Mouse (Mus musculus) C2C12 (cell line): Measurements from ENCODE around the gene Ripply3. TPM values are rescaled to one million over a fixed set of nuclear protein-coding genes. Genes with fewer than 3 reads are reported as not detected.

Experiments
- H3K27me3 ChIP-seq: one replicate; pipeline ENCODE4 v1.6.1; 2011; ENCODE audit not compliant: control insufficient read depth, insufficient read depth, insufficient read length
- H3K36me3 ChIP-seq: one replicate; pipeline ENCODE4 v1.6.1; 2011; ENCODE audit not compliant: control insufficient read depth, insufficient read depth
- H3K4me3 ChIP-seq: one replicate; pipeline ENCODE4 v1.5.1; 2011; ENCODE audit warnings: mild to moderate bottlenecking, control low read depth; ENCODE audit not compliant: poor library complexity, insufficient read depth, severe bottlenecking
- H3K79me2 ChIP-seq: one replicate; pipeline ENCODE4 v1.6.1; 2011; ENCODE audit not compliant: control insufficient read depth, insufficient read depth
- H3K79me3 ChIP-seq: one replicate; pipeline ENCODE4 v1.6.1; 2011; ENCODE audit warnings: low read depth, control low read depth
- H3ac ChIP-seq: one replicate; pipeline ENCODE3; 2011; ENCODE audit warnings: low read depth; ENCODE audit not compliant: control insufficient read depth, insufficient read length
- CEBPB ChIP-seq: IDR thresholded peaks from one replicate; pipeline ENCODE4 v1.6.1; 2011; ENCODE audit warnings: low read depth, mild to moderate bottlenecking, control low read depth, moderate library complexity
- CTCF ChIP-seq: IDR thresholded peaks from one replicate; pipeline ENCODE4 v1.5.1; 2011; ENCODE audit not compliant: control insufficient read depth, insufficient read depth, insufficient read length
- FOSL1 ChIP-seq: IDR thresholded peaks from one replicate; pipeline ENCODE4 v1.8.0; 2011; ENCODE audit warnings: mild to moderate bottlenecking, low read length; ENCODE audit not compliant: poor library complexity, insufficient read depth, severe bottlenecking
- MAX ChIP-seq: IDR thresholded peaks from one replicate; pipeline ENCODE4 v1.6.1; 2011; ENCODE audit warnings: mild to moderate bottlenecking, control low read depth
- MYOD1 ChIP-seq: IDR thresholded peaks from one replicate; pipeline ENCODE4 v1.6.1; 2011; ENCODE audit warnings: low read depth; ENCODE audit not compliant: control insufficient read depth, insufficient read length
- MYOG ChIP-seq: IDR thresholded peaks from one replicate; pipeline ENCODE4 v1.6.1; 2011; ENCODE audit not compliant: control insufficient read depth, insufficient read length; ENCODE audit errors: extremely low read depth
- USF1 ChIP-seq: IDR thresholded peaks from one replicate; pipeline ENCODE4 v1.6.1; 2011; ENCODE audit warnings: low read depth, mild to moderate bottlenecking, control low read depth, moderate library complexity
- polyA plus RNA-seq: library from polyadenylated mRNA; unstranded; fragments of >200 nt; fragmentation: generic; extraction: Trizol; gene quantifications from one replicate; pipeline ENCODE4 v1.2.1, GENCODE M21; 2012; ENCODE audit warnings: missing spikeins

Gene Ripply3
- polyA plus RNA-seq, 1 experiment = 0.22 TPM

GRCm38 (mm10) chr16:94323681-94324080, 4.5 kb upstream of the Ripply3 start:
- TF ChIP-seq USF1 (no peak), MYOD1 (no peak), FOSL1 (no peak), CEBPB (no peak), MAX (no peak), MYOG (no peak), CTCF (no peak)
- Histone ChIP-seq H3K79me2 (no peaks in the 10 kb centered on the region), H3K27me3 (no peaks in the 10 kb centered on the region), H3K4me3 (no peak overlapping the region), H3K79me3 (no peaks in the 10 kb centered on the region), H3ac (no peak overlapping the region), H3K36me3 (no peaks in the 10 kb centered on the region)

GRCm38 (mm10) chr16:94326008-94326407, 2.2 kb upstream of the Ripply3 start:
- H3K36me3 ChIP-seq = no peaks in the 10 kb centered on the region
- H3K79me3 ChIP-seq = no peaks in the 10 kb centered on the region
- no peaks in the 10 kb centered on the region for H3K27me3 ChIP-seq

GRCm38 (mm10) chr16:94328881-94329867, 954 bp downstream of the Ripply3 start:
- H3K36me3 ChIP-seq = no peaks in the 10 kb centered on the region
- H3K27me3 ChIP-seq = no peaks in the 10 kb centered on the region
- no peak overlapping the region for H3ac ChIP-seq
- H3K79me2 ChIP-seq = no peaks in the 10 kb centered on the region
- H3K79me3 ChIP-seq = no peaks in the 10 kb centered on the region
- no peak overlapping the region for H3K4me3 ChIP-seq
- no peak for TF ChIP-seq CEBPB

More at GRCm38 (mm10) chr16:94326008-94326407, 2.2 kb upstream of the Ripply3 start:
- no peak overlapping the region for H3ac ChIP-seq
- H3K4me3 ChIP-seq = no peak overlapping the region
- H3K79me2 ChIP-seq = no peaks in the 10 kb centered on the region
- TF ChIP-seq MYOD1 (no peak), FOSL1 (no peak), MAX (no peak), CTCF (no peak), MYOG (no peak), USF1 (no peak), CEBPB (no peak)

- Histone ChIP-seq H3ac (no peak overlapping the region), H3K79me2 (no peaks in the 10 kb centered on the region), H3K4me3 (no peak overlapping the region), H3K27me3 (no peaks in the 10 kb centered on the region), H3K79me3 (no peaks in the 10 kb centered on the region), H3K36me3 (no peaks in the 10 kb centered on the region)
- TF ChIP-seq MYOG (no peak), MYOD1 (no peak), FOSL1 (no peak), CTCF (no peak), MAX (no peak), CEBPB (no peak), USF1 (no peak)
Observed at GRCm38 (mm10) chr16:94330429-94330828, 2.2 kb downstream of the Ripply3 start.

GRCm38 (mm10) chr16:94331233-94331885, 3.1 kb downstream of the Ripply3 start:
- no peak overlapping the region for H3K4me3 ChIP-seq

GRCm38 (mm10) chr16:94331886-94332252, 3.6 kb downstream of the Ripply3 start:
- TF ChIP-seq CTCF (peak; percentile 69), MYOD1 (no peak)

More at GRCm38 (mm10) chr16:94331233-94331885, 3.1 kb downstream of the Ripply3 start:
- TF ChIP-seq MAX (no peak), MYOD1 (no peak), USF1 (no peak), CEBPB (no peak)
- no peaks in the 10 kb centered on the region for H3K79me3 ChIP-seq
- no peaks in the 10 kb centered on the region for H3K79me2 ChIP-seq
- H3ac ChIP-seq = no peak overlapping the region
- H3K36me3 ChIP-seq = no peaks in the 10 kb centered on the region
- no peaks in the 10 kb centered on the region for H3K27me3 ChIP-seq

More at GRCm38 (mm10) chr16:94331886-94332252, 3.6 kb downstream of the Ripply3 start:
- no peaks in the 10 kb centered on the region for H3K79me2 ChIP-seq
- no peak overlapping the region for H3K4me3 ChIP-seq
- no peak overlapping the region for H3ac ChIP-seq
- H3K36me3 ChIP-seq = no peaks in the 10 kb centered on the region
- no peaks in the 10 kb centered on the region for H3K27me3 ChIP-seq
- H3K79me3 ChIP-seq = no peaks in the 10 kb centered on the region
